Mouse (Mus musculus) embryonic facial prominence, embryonic 11.5 days (tissue): ENCODE measurements at regions not wholly inside any gene's neighbourhood (a gene's known extent, or its start where the extent isn't known, plus 50 kb on each side); places are given as distances from the start of the nearest gene placed in this dataset.

Source experiments
- ATAC-seq: fragments of 200-750 bp; cut with Nextera tagmentation; replicated peaks from 2 replicates; pipeline ENCODE4 v1.8.0; 2017; ENCODE audit warnings: low read depth; ENCODE audit not compliant: insufficient number of reproducible peaks, low FRiP score, low TSS enrichment
- DNase-seq: peaks from one replicate; pipeline ENCODE4 v3.0.0-alpha.2; 2015; ENCODE audit warnings: low spot score
- H3K27ac ChIP-seq: fragments of 300-500 bp; sonication (generic); replicated peaks from 2 replicates; pipeline ENCODE4 v1.5.1; 2014; ENCODE audit warnings: mild to moderate bottlenecking, low read depth, low read length, control low read depth
- H3K27me3 ChIP-seq: fragments of 300-500 bp; sonication (generic); 2 replicates; pipeline ENCODE4 v1.6.1; 2014; ENCODE audit warnings: mild to moderate bottlenecking, low read length, moderate library complexity, mixed read lengths; ENCODE audit not compliant: control insufficient read depth, insufficient read depth
- H3K36me3 ChIP-seq: fragments of 300-500 bp; sonication (generic); replicated peaks from 2 replicates; pipeline ENCODE4 v1.6.1; 2014; ENCODE audit warnings: low read depth, mild to moderate bottlenecking, low read length, moderate library complexity, mixed read lengths; ENCODE audit not compliant: control insufficient read depth, insufficient read depth
- H3K4me1 ChIP-seq: fragments of 300-500 bp; sonication (generic); 2 replicates; pipeline ENCODE4 v1.6.1; 2014; ENCODE audit warnings: low read length, mixed read lengths; ENCODE audit not compliant: control insufficient read depth, insufficient read depth
- H3K4me2 ChIP-seq: fragments of 300-500 bp; sonication (generic); 2 replicates; pipeline ENCODE4 v1.6.1; 2014; ENCODE audit warnings: low read depth, mild to moderate bottlenecking, control low read depth, low read length, moderate library complexity
- H3K4me3 ChIP-seq: fragments of 300-500 bp; sonication (generic); 2 replicates; pipeline ENCODE4 v1.5.1; 2014; ENCODE audit warnings: low read depth, low read length, control low read depth
- H3K9ac ChIP-seq: fragments of 300-500 bp; sonication (generic); replicated peaks from 2 replicates; pipeline ENCODE4 v1.6.1; 2014; ENCODE audit warnings: mild to moderate bottlenecking, control low read depth, low read length
- H3K9me3 ChIP-seq: fragments of 300-500 bp; sonication (generic); replicated peaks from 2 replicates; pipeline ENCODE4 v1.6.1; 2016; ENCODE audit warnings: mild to moderate bottlenecking, low read length, inconsistent platforms, mixed read lengths; ENCODE audit not compliant: control insufficient read depth
- WGBS: fragments of 180-500 bp; shearing (Covaris S2); extraction: QIAGEN DNeasy Blood & Tissue Kit; methylation state at CpG from one replicate; pipeline ENCODE4 v1.1.7; 2014; 5-methylcytosine and 5-hydroxymethylcytosine counted together

DNA sequence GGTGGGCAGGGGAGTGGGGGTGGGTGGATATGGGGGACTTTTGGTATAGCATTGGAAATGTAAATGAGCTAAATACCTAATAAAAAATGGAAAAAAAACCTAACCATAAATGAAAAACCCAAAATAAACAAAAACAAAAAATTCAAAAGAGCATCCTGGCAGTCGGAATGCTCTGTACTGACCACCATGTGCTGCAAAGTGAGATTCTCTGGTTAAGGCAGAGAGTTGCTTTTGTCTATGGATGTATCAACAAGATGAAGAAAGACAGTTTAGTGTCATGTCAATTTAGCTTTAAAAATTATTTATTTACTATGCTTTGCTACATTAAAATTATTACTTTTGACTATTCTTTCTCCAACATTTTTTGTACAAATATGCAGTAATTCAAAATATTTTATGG is 88.5 kb downstream of the E330014E10Rik start:
- Histone ChIP-seq H3K27me3 (no peaks in the 10 kb centered on the region), H3K4me1 (no peaks in the 10 kb centered on the region), H3K4me3 (no peak overlapping the region), H3K36me3 (no peaks in the 10 kb centered on the region), H3K9me3 (no peaks in the 10 kb centered on the region), H3K4me2 (no peak overlapping the region), H3K27ac (no peak overlapping the region), H3K9ac (no peak overlapping the region)
- ATAC-seq (no peak), DNase-seq (no peak)
- WGBS: 86% methylated on average over 1 of the region's 1 CpGs

GRCm38 (mm10) chr5:95864725-95865492 is 89.1 kb downstream of the E330014E10Rik start:
- Histone ChIP-seq H3K27ac (no peak overlapping the region), H3K4me3 (no peak overlapping the region), H3K4me2 (no peak overlapping the region), H3K9ac (no peak overlapping the region), H3K4me1 (no peaks in the 10 kb centered on the region), H3K36me3 (no peaks in the 10 kb centered on the region), H3K9me3 (no peaks in the 10 kb centered on the region), H3K27me3 (no peaks in the 10 kb centered on the region)
- DNase-seq (no peak), ATAC-seq (no peak)
- WGBS: 70% methylated on average over 3 of the region's 3 CpGs

GRCm38 (mm10) chr5:95865516-95865915 is 89.7 kb downstream of the E330014E10Rik start:
- H3K36me3 ChIP-seq: no peaks in the 10 kb centered on the region
- H3K27me3 ChIP-seq: no peaks in the 10 kb centered on the region
- WGBS: 84% methylated on average over 2 of the region's 2 CpGs
- H3K4me2 ChIP-seq: no peak overlapping the region
- H3K4me1 ChIP-seq: no peaks in the 10 kb centered on the region
- DNase-seq: no peak
- H3K9ac ChIP-seq: no peak overlapping the region
- H3K9me3 ChIP-seq: no peaks in the 10 kb centered on the region
- ATAC-seq: no peak
- no peak overlapping the region for H3K27ac ChIP-seq
- no peak overlapping the region for H3K4me3 ChIP-seq

- Histone ChIP-seq H3K4me3 (no peak overlapping the region), H3K9ac (no peak overlapping the region), H3K27ac (no peak overlapping the region), H3K36me3 (no peaks in the 10 kb centered on the region), H3K4me1 (no peaks in the 10 kb centered on the region), H3K9me3 (no peaks in the 10 kb centered on the region), H3K4me2 (no peak overlapping the region), H3K27me3 (no peaks in the 10 kb centered on the region)
- no peak for DNase-seq
- 65% methylated on average over 4 of the region's 4 CpGs for WGBS
- no peak; the same call in 1 of the 2 replicates for ATAC-seq
These were observed 89.8 kb upstream of the Cxcl13 start for GRCm38 (mm10) chr5:95866848-95867495.

DNA sequence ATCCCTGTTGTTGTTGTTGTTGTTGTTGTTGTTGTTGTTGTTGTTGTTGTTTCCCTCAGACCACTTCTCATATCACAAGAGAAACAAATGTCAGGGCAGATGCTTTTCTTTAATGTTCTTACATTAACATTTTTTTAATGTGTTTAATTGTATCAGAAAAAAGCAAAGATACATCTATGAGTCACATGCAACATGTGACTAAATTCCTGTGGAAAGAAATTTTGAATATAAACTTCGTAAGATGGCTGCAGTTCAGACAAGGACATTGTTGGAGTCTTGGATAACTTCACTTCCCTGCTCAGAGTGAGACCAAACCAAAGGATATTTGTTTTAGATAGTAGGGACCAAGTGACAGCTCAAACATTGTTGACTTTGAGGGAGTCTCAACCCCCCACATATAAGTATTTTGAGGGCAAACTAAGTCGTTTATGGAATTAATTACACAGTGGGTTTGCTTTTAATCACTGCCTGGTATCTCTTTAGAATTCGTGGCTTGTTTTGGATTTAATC is 86.4 kb upstream of the Cxcl13 start:
- no peaks in the 10 kb centered on the region for H3K27me3 ChIP-seq
- H3K4me1 ChIP-seq: no peaks in the 10 kb centered on the region
- ATAC-seq (no peak), DNase-seq (no peak)
- no peak overlapping the region for H3K27ac ChIP-seq
- H3K9ac ChIP-seq: no peak overlapping the region
- 56% methylated on average over 3 of the region's 3 CpGs for WGBS
- H3K4me3 ChIP-seq: no peak overlapping the region
- no peaks in the 10 kb centered on the region for H3K9me3 ChIP-seq
- H3K36me3 ChIP-seq: no peaks in the 10 kb centered on the region
- no peak overlapping the region for H3K4me2 ChIP-seq

DNA sequence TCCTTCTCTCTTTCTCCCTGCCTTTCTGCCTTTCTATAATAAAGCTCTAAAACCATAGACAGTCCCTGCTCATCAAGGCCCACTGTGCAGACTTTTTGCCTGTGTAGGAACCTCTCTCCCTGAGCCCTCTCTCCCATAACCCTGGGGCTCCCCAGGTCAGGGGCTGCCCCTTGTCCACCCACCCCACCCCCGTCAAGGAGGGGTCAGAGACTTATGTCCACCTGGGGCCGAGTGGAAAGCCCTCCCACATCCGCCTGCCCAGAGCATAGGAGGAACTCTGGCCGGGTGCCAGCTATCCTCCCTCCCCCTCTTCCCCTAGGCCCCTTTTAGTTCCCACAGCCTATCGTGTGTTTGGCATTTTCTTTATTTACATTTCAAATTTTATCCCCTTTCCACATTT is 81.8 kb upstream of the Cxcl13 start:
- Histone ChIP-seq H3K27me3 (no peaks in the 10 kb centered on the region), H3K4me2 (no peak overlapping the region), H3K9me3 (no peaks in the 10 kb centered on the region), H3K4me3 (no peak overlapping the region), H3K36me3 (no peaks in the 10 kb centered on the region), H3K9ac (no peak overlapping the region), H3K4me1 (no peaks in the 10 kb centered on the region), H3K27ac (no peak overlapping the region)
- DNase-seq: no peak
- ATAC-seq: no peak
- 79% methylated on average over 5 of the region's 5 CpGs for WGBS

GRCm38 (mm10) chr5:95880914-95881313 is 75.8 kb upstream of the Cxcl13 start:
- H3K4me1 ChIP-seq: no peaks in the 10 kb centered on the region
- H3K9me3 ChIP-seq: no peaks in the 10 kb centered on the region
- no peak for ATAC-seq
- H3K4me2 ChIP-seq: no peak overlapping the region
- H3K27ac ChIP-seq: no peak overlapping the region
- no peaks in the 10 kb centered on the region for H3K27me3 ChIP-seq
- H3K9ac ChIP-seq: no peak overlapping the region
- H3K36me3 ChIP-seq: no peaks in the 10 kb centered on the region
- H3K4me3 ChIP-seq: no peak overlapping the region
- DNase-seq: peak; percentile 59
